Mouse (Mus musculus): ENCODE measurements around the gene Tchh.
A peak's percentile ranks its signal among the peaks of the same experiment; 100 is the strongest.
"Not testable (repeated sequence)": the region's sequence is repeated elsewhere in the genome, so short reads cannot be mapped to it uniquely, and the experiment has no call there.

The Tchh gene

GRCm38 (mm10) chr3:93492176-93492575 lies 50.0 kb downstream of the Tchh start:
- ATAC-seq (ENCODE audit: insufficient number of reproducible peaks, low FRiP score, low TSS enrichment): no peak

GRCm38 (mm10) chr3:93493992-93494391 lies 51.9 kb downstream of the Tchh start:
- peak; percentile 85 for ATAC-seq (ENCODE audit: insufficient number of reproducible peaks, low FRiP score, low TSS enrichment)

- ATAC-seq (ENCODE audit: insufficient number of reproducible peaks, low FRiP score, low TSS enrichment): not testable (repeated sequence)
Observed at GRCm38 (mm10) chr3:93494774-93495173, 52.6 kb downstream of the Tchh start.

- no peak for ATAC-seq (ENCODE audit: insufficient number of reproducible peaks, low FRiP score, low TSS enrichment)
Observed at GRCm38 (mm10) chr3:93497131-93497530, 55.0 kb downstream of the Tchh start.

Data from cerebellum, adult (tissue).